Mouse (Mus musculus): ENCODE measurements around the gene Slc26a3.
"Not testable (repeated sequence)": the region's sequence is repeated elsewhere in the genome, so short reads cannot be mapped to it uniquely, and the experiment has no call there.

Slc26a3 gene

GRCm38 (mm10) chr12:31421901-31422574 lies 31.4 kb downstream of the Slc26a3 start:
- DNase-seq (ENCODE audit: low spot score in 2 of 2), result no peak

GRCm38 (mm10) chr12:31437791-31438190 lies 47.1 kb downstream of the Slc26a3 start:
- no peak for DNase-seq (ENCODE audit: low spot score in 2 of 2)

GRCm38 (mm10) chr12:31439612-31440011 lies 48.9 kb downstream of the Slc26a3 start:
- no peak for DNase-seq (ENCODE audit: low spot score in 2 of 2)

- DNase-seq (ENCODE audit: low spot score in 2 of 2), result no peak
Measured at GRCm38 (mm10) chr12:31444131-31444546, 53.5 kb downstream of the Slc26a3 start.

GRCm38 (mm10) chr12:31444827-31445226 lies 54.2 kb downstream of the Slc26a3 start:
- DNase-seq (ENCODE audit: low spot score in 2 of 2), result no peak

- no peak for DNase-seq (ENCODE audit: low spot score in 2 of 2)
Measured at GRCm38 (mm10) chr12:31449341-31449740, 58.7 kb downstream of the Slc26a3 start.

GRCm38 (mm10) chr12:31456271-31456670 lies 65.6 kb downstream of the Slc26a3 start:
- DNase-seq (ENCODE audit: low spot score in 2 of 2), result no peak

- DNase-seq (ENCODE audit: low spot score in 2 of 2), result no peak
Measured at GRCm38 (mm10) chr12:31458474-31458873, 67.8 kb downstream of the Slc26a3 start.

GRCm38 (mm10) chr12:31460270-31460669 lies 69.6 kb downstream of the Slc26a3 start:
- not testable (repeated sequence) for DNase-seq (ENCODE audit: low spot score in 2 of 2)

- no peak for DNase-seq (ENCODE audit: low spot score in 2 of 2)
Measured at GRCm38 (mm10) chr12:31461371-31461770, 70.7 kb downstream of the Slc26a3 start.

- no peak for DNase-seq (ENCODE audit: low spot score in 2 of 2)
Measured at GRCm38 (mm10) chr12:31462615-31463014, 71.9 kb downstream of the Slc26a3 start.

GRCm38 (mm10) chr12:31478182-31478581 lies 87.5 kb downstream of the Slc26a3 start:
- DNase-seq (ENCODE audit: low spot score in 2 of 2), result not testable (repeated sequence)

GRCm38 (mm10) chr12:31486431-31486830 lies 95.8 kb downstream of the Slc26a3 start:
- DNase-seq (ENCODE audit: low spot score in 2 of 2), result no peak

GRCm38 (mm10) chr12:31498936-31499313 lies 108.3 kb downstream of the Slc26a3 start:
- DNase-seq (ENCODE audit: low spot score in 2 of 2), result no peak

- DNase-seq (ENCODE audit: low spot score in 2 of 2), result peak; percentile 89 to 97
Measured at GRCm38 (mm10) chr12:31499314-31500131, 108.9 kb downstream of the Slc26a3 start, which contains the start of gene Cbll1. Gene Cbll1, minus strand, starts transcription at chr12:31499616.

- DNase-seq (ENCODE audit: low spot score in 2 of 2), result no peak
Measured at GRCm38 (mm10) chr12:31500196-31500595, 109.5 kb downstream of the Slc26a3 start.

GRCm38 (mm10) chr12:31501266-31501665 lies 110.6 kb downstream of the Slc26a3 start:
- DNase-seq (ENCODE audit: low spot score in 2 of 2), result no peak

- DNase-seq (ENCODE audit: low spot score in 2 of 2), result no peak
Measured at GRCm38 (mm10) chr12:31503211-31503610, 112.5 kb downstream of the Slc26a3 start.

GRCm38 (mm10) chr12:31507718-31508364 lies 117.2 kb downstream of the Slc26a3 start:
- no peak for DNase-seq (ENCODE audit: low spot score in 2 of 2)

- DNase-seq (ENCODE audit: low spot score in 2 of 2), result no peak
Measured at GRCm38 (mm10) chr12:31508496-31508895, 117.8 kb downstream of the Slc26a3 start.

- DNase-seq (ENCODE audit: low spot score in 2 of 2), result no peak
Measured at GRCm38 (mm10) chr12:31511218-31511617, 120.5 kb downstream of the Slc26a3 start.

GRCm38 (mm10) chr12:31512634-31513411 lies 122.2 kb downstream of the Slc26a3 start:
- DNase-seq (ENCODE audit: low spot score in 2 of 2), result no peak

All from urinary bladder, adult 18-20 months (tissue).